Mouse (Mus musculus) right cerebral cortex, postnatal 10 days (tissue): ENCODE results near the gene Kirrel3.

Experiments
- DNase-seq, 2 experiments: peaks; one replicate each; pipeline ENCODE4 v3.0.0; 2021; ENCODE audit warnings: low spot score in 2 of 2

Gene Kirrel3

GRCm38 (mm10) chr9:34485759-34486431, at the start of gene Kirrel3:
Gene Kirrel3 (plus strand): TSS chr9:34485894.
- peak; percentile 85 to 87 for DNase-seq

GRCm38 (mm10) chr9:34440721-34441120, 45.0 kb upstream of the Kirrel3 start:
- DNase-seq = no peak

- DNase-seq = no peak
Observed at GRCm38 (mm10) chr9:34443950-34444349, 41.7 kb upstream of the Kirrel3 start.

- no peak for DNase-seq
Observed at GRCm38 (mm10) chr9:34446497-34447350, 39.0 kb upstream of the Kirrel3 start.

- DNase-seq = no peak
Observed at GRCm38 (mm10) chr9:34447736-34448135, 38.0 kb upstream of the Kirrel3 start.

- no peak for DNase-seq
Observed at GRCm38 (mm10) chr9:34448467-34448866, 37.2 kb upstream of the Kirrel3 start.

- no peak for DNase-seq
Observed at GRCm38 (mm10) chr9:34458189-34458588, 27.5 kb upstream of the Kirrel3 start.

GRCm38 (mm10) chr9:34459968-34460367, 25.7 kb upstream of the Kirrel3 start:
- no peak for DNase-seq

GRCm38 (mm10) chr9:34463666-34464065, 22.0 kb upstream of the Kirrel3 start:
- DNase-seq = no peak

GRCm38 (mm10) chr9:34466058-34466457, 19.6 kb upstream of the Kirrel3 start:
- no peak for DNase-seq

GRCm38 (mm10) chr9:34469180-34469579, 16.5 kb upstream of the Kirrel3 start:
- peak in 1 of 2 experiments; percentile 32 for DNase-seq

- DNase-seq = no peak
Observed at GRCm38 (mm10) chr9:34476206-34476605, 9.5 kb upstream of the Kirrel3 start.

GRCm38 (mm10) chr9:34478494-34478893, 7.2 kb upstream of the Kirrel3 start:
- DNase-seq = no peak

- DNase-seq = no peak
Observed at GRCm38 (mm10) chr9:34483236-34483635, 2.5 kb upstream of the Kirrel3 start.

GRCm38 (mm10) chr9:34484665-34485064, 1.0 kb upstream of the Kirrel3 start:
- no peak for DNase-seq

GRCm38 (mm10) chr9:34488267-34488666, 2.6 kb downstream of the Kirrel3 start:
- DNase-seq = peak; percentile 32 to 48

- peak; percentile 87 to 90 for DNase-seq
Observed at GRCm38 (mm10) chr9:34488700-34489315, 3.1 kb downstream of the Kirrel3 start.

GRCm38 (mm10) chr9:34489316-34489710, 3.6 kb downstream of the Kirrel3 start:
- DNase-seq = no peak

GRCm38 (mm10) chr9:34489760-34490159, 4.1 kb downstream of the Kirrel3 start:
- DNase-seq = no peak

- DNase-seq = no peak
Observed at GRCm38 (mm10) chr9:34492121-34492520, 6.4 kb downstream of the Kirrel3 start.

GRCm38 (mm10) chr9:34493571-34493970, 7.9 kb downstream of the Kirrel3 start:
- DNase-seq = no peak

- DNase-seq = no peak
Observed at GRCm38 (mm10) chr9:34498126-34498525, 12.4 kb downstream of the Kirrel3 start.

GRCm38 (mm10) chr9:34498651-34499050, 13.0 kb downstream of the Kirrel3 start:
- peak; percentile 87 to 92 for DNase-seq
